Mouse (Mus musculus) heart, embryonic 10.5 days (tissue): ENCODE data around the gene Igsf11. TPM values are rescaled to one million over a fixed set of nuclear protein-coding genes. Genes with fewer than 3 reads are reported as not detected.

Experiments used
- polyA plus RNA-seq: library from polyadenylated mRNA; unstranded; fragments of >200 nt; fragmentation: Nextera tagmentation; extraction: Ambion mirVana; gene quantifications from 2 replicates; pipeline ENCODE4 v1.2.1, GENCODE M21; 2016

Igsf11 gene
- polyA plus RNA-seq, 1 experiment from 2014 or later, result 1.8 TPM

Other genes with a start within 250 kb of the Igsf11 start
- gene Arhgap31, start 179.4 kb upstream of the Igsf11 start, polyA plus RNA-seq, result 27.7 and 37.4 TPM in 2 replicates
- gene B4galt4, start 150.4 kb upstream of the Igsf11 start, polyA plus RNA-seq, result 28.5 and 34.6 TPM in 2 replicates
- gene Upk1b, start 92.3 kb upstream of the Igsf11 start, polyA plus RNA-seq, result 40.6 and 43.0 TPM in 2 replicates
- not detected in 2 replicates for gene 4930435E12Rik, start 63.9 kb upstream of the Igsf11 start, polyA plus RNA-seq